Mouse (Mus musculus): Measurements from ENCODE around the gene Pcdh19. TPM values are rescaled to one million over a fixed set of nuclear protein-coding genes. Genes with fewer than 3 reads are reported as not detected.

The Pcdh19 gene
- polyA plus RNA-seq, 1 experiment from 2014 or later, result 12.1 TPM

DNA sequence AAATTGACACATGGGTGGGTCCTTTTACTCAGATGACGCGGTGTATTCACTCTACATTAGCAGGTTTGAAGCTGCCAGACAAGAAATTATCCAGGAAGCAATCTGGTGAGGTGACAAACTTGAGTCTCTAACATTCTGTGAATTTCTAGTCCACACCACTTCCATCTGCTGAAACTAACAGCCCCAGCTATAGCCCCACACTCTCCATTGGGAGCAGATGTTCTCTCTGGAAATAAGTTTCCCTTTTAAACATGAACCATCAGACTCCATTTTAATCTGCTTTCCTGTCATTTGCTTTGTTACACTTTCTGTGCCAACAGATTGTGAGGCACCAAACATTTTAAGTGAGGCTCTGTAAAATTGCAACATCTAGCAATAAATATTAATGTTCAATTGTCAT lies 123.4 kb downstream of the Pcdh19 start:
- Histone ChIP-seq H3K27me3 (ENCODE audit: poor library complexity, severe bottlenecking) (peaks cover 44% of the 10 kb centered on the region), H3K4me3 (no peak overlapping the region), H3K27ac (no peak overlapping the region), H3K4me1 (no peaks in the 10 kb centered on the region), H3K9me3 (no peaks in the 10 kb centered on the region), H3K36me3 (replicated peaks) (no peaks in the 10 kb centered on the region)
- WGBS, result 89% methylated on average over 2 of the region's 2 CpGs
- no peak for DNase-seq (ENCODE audit: extremely low spot score, low spot score)

Other genes starting within 250 kb of the Pcdh19 start
- 0.10 TPM in 1 of 2 replicates, not detected in the other for gene Tnmd, start 162.0 kb upstream of the Pcdh19 start, polyA plus RNA-seq (2016; fragmentation: Nextera tagmentation; extraction: Ambion mirVana)
- gene Tspan6, start 209.4 kb upstream of the Pcdh19 start, polyA plus RNA-seq (2016; fragmentation: Nextera tagmentation; extraction: Ambion mirVana), result 219 and 227 TPM in 2 replicates
- gene Srpx2, start 219.4 kb upstream of the Pcdh19 start, polyA plus RNA-seq (2016; fragmentation: Nextera tagmentation; extraction: Ambion mirVana), result 0.33 and 0.35 TPM in 2 replicates

All from forebrain, embryonic 10.5 days (tissue).